Mouse (Mus musculus) lung, embryonic 16.5 days (tissue): ENCODE measurements around the gene Gm28230. TPM values are rescaled to one million over a fixed set of nuclear protein-coding genes. Genes with fewer than 3 reads are reported as not detected.

Experiments used
- ATAC-seq: fragments of 200-750 bp; cut with Nextera tagmentation; 2 replicates; pipeline ENCODE4 v1.8.0; 2017; ENCODE audit warnings: low read depth, mild to moderate bottlenecking, moderate library complexity
- H3K27ac ChIP-seq: fragments of 300-500 bp; sonication (generic); 2 replicates; pipeline ENCODE4 v1.5.1; 2014; ENCODE audit warnings: mild to moderate bottlenecking, control low read depth, low read length
- H3K27me3 ChIP-seq: fragments of 300-500 bp; sonication (generic); 2 replicates; pipeline ENCODE4 v1.6.1; 2014; ENCODE audit warnings: low read depth, low read length, mixed read lengths; ENCODE audit not compliant: control insufficient read depth, insufficient read depth
- H3K36me3 ChIP-seq: fragments of 300-500 bp; sonication (generic); 2 replicates; pipeline ENCODE4 v1.6.1; 2014; ENCODE audit warnings: low read length; ENCODE audit not compliant: control insufficient read depth, insufficient read depth
- H3K4me1 ChIP-seq: fragments of 300-500 bp; sonication (generic); replicated peaks from 2 replicates; pipeline ENCODE4 v1.6.1; 2014; ENCODE audit warnings: low read length, mixed read lengths; ENCODE audit not compliant: control insufficient read depth, insufficient read depth
- H3K4me2 ChIP-seq: fragments of 300-500 bp; sonication (generic); 2 replicates; pipeline ENCODE4 v1.6.1; 2014; ENCODE audit warnings: low read depth, low read length, control low read depth
- H3K4me3 ChIP-seq: fragments of 300-500 bp; sonication (generic); 2 replicates; pipeline ENCODE4 v1.5.1; 2014; ENCODE audit warnings: mild to moderate bottlenecking, low read length, control low read depth
- H3K9ac ChIP-seq: fragments of 300-500 bp; sonication (generic); 2 replicates; pipeline ENCODE4 v1.6.1; 2014; ENCODE audit warnings: low read length, control low read depth
- H3K9me3 ChIP-seq: fragments of 300-500 bp; sonication (generic); 2 replicates; pipeline ENCODE4 v1.6.1; 2016; ENCODE audit warnings: low read length; ENCODE audit not compliant: control insufficient read depth
- WGBS: fragments of 180-500 bp; shearing (Covaris S2); extraction: QIAGEN DNeasy Blood & Tissue Kit; methylation state at CpG from one replicate; pipeline ENCODE4 v1.1.7; 2014; 5-methylcytosine and 5-hydroxymethylcytosine counted together
- polyA plus RNA-seq: library from polyadenylated mRNA; unstranded; fragments of >200 nt; fragmentation: Nextera tagmentation; extraction: Ambion mirVana; gene quantifications from 2 replicates; pipeline ENCODE4 v1.2.1, GENCODE M21; 2015

The Gm28230 gene
- polyA plus RNA-seq, 1 experiment from 2014 or later, result not detected

DNA sequence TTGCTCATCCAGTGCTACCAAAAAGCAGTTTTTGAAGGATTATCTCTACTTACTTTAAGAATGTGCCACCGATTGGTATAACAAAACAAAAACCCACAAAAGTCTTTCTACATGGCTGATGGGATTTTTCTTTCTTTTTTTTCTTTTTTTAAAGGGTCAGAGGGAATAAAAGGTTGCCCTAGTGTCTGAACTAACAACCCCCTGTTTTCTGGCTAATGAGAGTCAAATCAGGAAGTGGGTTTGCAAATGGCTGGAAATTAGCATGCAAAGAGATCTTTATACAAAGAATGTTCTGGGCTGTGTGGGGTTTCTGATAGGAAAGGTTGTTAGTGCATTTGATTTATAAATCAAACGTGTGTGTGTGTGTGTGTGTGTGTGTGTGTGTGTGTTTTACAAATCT lies 6.1 kb upstream of the Gm28230 start:
- Histone ChIP-seq H3K9me3 (no peaks in the 10 kb centered on the region), H3K9ac (no peak overlapping the region), H3K4me2 (no peak overlapping the region), H3K27ac (no peak overlapping the region), H3K4me3 (no peak overlapping the region), H3K27me3 (peaks cover 96% of the 10 kb centered on the region), H3K4me1 (peaks cover 2% of the 10 kb centered on the region; the same call in 1 of the 2 replicates), H3K36me3 (no peaks in the 10 kb centered on the region)
- WGBS, result 16% methylated on average over 2 of the region's 2 CpGs
- ATAC-seq, result no peak

DNA sequence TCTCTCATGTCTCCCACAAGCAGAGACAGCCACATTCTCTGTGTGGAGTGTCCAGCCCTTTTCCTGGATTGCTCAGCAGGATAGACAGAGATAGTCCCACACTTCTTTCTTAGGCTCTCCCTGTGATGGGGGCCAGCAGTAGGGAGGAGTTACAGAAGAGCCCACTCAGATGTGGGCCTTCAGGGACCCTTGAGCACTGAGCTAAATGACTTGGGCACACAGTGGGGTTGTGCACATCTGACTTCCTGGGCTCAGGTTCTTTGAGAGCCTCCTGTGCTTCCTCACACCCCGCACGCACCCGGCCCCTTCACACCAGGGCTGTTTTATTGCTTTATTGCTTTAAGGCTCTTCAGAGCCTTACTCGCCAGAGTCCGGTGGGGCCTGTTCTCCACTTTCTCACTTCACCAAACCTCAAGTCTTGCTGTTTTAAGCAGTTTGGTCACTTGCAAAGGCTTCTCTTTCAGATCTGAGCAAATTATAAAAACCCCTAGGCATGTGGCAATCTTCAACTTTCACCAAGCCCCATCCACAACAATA lies 5.5 kb upstream of the Gm28230 start:
- no peak for ATAC-seq
- Histone ChIP-seq H3K36me3 (no peaks in the 10 kb centered on the region), H3K4me2 (no peak overlapping the region), H3K4me1 (no peaks in the 10 kb centered on the region; the same call in 1 of the 2 replicates), H3K9me3 (no peaks in the 10 kb centered on the region), H3K9ac (no peak overlapping the region), H3K27ac (no peak overlapping the region), H3K27me3 (peaks cover 96% of the 10 kb centered on the region), H3K4me3 (no peak overlapping the region)
- 9% methylated on average over 5 of the region's 5 CpGs for WGBS

- Histone ChIP-seq H3K9ac (no peak overlapping the region), H3K4me2 (no peak overlapping the region), H3K4me3 (no peak overlapping the region), H3K9me3 (no peaks in the 10 kb centered on the region), H3K27me3 (peaks cover 97% of the 10 kb centered on the region), H3K36me3 (no peaks in the 10 kb centered on the region), H3K27ac (no peak overlapping the region), H3K4me1 (no peaks in the 10 kb centered on the region)
- no peak for ATAC-seq
- WGBS, result 10% methylated on average over 6 of the region's 6 CpGs
Measured at GRCm38 (mm10) chr2:74721882-74722281, 4.6 kb upstream of the Gm28230 start.

DNA sequence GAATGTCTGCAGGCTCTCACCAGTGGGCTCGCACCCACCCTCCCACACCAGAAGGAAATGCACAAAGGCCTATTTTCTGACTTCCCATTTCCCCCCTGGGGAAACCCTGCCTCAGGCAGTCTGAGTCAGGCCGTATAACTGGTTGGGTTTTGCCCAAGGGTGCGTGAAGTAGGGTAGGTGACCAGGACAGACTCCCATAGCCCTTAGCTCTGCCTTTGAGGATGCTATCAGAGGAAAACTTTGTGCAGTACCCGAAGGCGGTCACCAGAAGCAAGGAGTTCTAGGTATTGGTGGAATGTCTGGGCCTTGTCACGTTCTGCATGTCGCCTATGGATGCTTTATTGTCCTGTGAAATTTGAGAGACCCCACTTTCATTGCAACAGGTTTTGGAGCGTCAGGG lies 3.6 kb upstream of the Gm28230 start:
- no peak overlapping the region for H3K27ac ChIP-seq
- H3K4me3 ChIP-seq, result no peak overlapping the region
- no peaks in the 10 kb centered on the region for H3K9me3 ChIP-seq
- peaks cover 97% of the 10 kb centered on the region for H3K27me3 ChIP-seq
- H3K4me1 ChIP-seq, result no peaks in the 10 kb centered on the region
- WGBS, result 9% methylated on average over 8 of the region's 8 CpGs
- H3K4me2 ChIP-seq, result no peak overlapping the region
- H3K36me3 ChIP-seq, result no peaks in the 10 kb centered on the region
- no peak overlapping the region for H3K9ac ChIP-seq
- ATAC-seq, result no peak

GRCm38 (mm10) chr2:74724244-74725015 lies 2.1 kb upstream of the Gm28230 start:
- WGBS, result 26% methylated on average over 7 of the region's 7 CpGs
- Histone ChIP-seq H3K4me1 (no peaks in the 10 kb centered on the region), H3K4me3 (no peak overlapping the region), H3K27me3 (peaks cover 100% of the 10 kb centered on the region), H3K4me2 (no peak overlapping the region), H3K9ac (no peak overlapping the region), H3K27ac (no peak overlapping the region), H3K9me3 (no peaks in the 10 kb centered on the region), H3K36me3 (no peaks in the 10 kb centered on the region)
- no peak for ATAC-seq

DNA sequence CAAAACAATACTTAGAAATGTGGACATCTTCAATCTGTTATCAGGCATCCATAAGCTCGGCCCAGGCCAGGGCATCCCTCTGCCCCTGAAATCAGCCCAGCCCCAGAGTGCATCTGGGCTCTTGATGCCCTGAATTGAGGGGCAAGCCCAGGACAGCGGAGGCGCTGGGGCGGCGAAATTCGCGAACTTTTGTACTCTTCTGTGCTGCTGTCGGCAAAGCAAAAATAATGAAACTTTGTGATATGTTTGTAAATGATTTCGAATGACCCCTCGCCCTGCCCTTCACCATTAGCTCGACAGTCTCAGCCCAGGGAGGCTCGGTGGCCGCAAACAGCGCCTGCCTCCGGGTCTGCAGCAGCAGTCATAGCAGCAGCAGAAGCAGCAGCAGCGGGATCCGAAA lies 1.4 kb upstream of the Gm28230 start:
- no peak overlapping the region for H3K9ac ChIP-seq
- WGBS, result 6% methylated on average over 17 of the region's 17 CpGs
- H3K4me1 ChIP-seq, result no peaks in the 10 kb centered on the region
- H3K27me3 ChIP-seq, result peaks cover 98% of the 10 kb centered on the region
- no peaks in the 10 kb centered on the region for H3K9me3 ChIP-seq
- ATAC-seq, result no peak
- no peak overlapping the region for H3K27ac ChIP-seq
- H3K4me3 ChIP-seq, result no peak overlapping the region
- H3K36me3 ChIP-seq, result no peaks in the 10 kb centered on the region
- H3K4me2 ChIP-seq, result no peak overlapping the region

GRCm38 (mm10) chr2:74726973-74727639 lies 578 bp downstream of the Gm28230 start:
- H3K4me1 ChIP-seq, result no peaks in the 10 kb centered on the region
- H3K27ac ChIP-seq, result no peak overlapping the region
- H3K4me3 ChIP-seq, result peak overlapping the region; percentile 24
- H3K4me2 ChIP-seq, result peak overlapping the region; percentile 26; the same call in 1 of the 2 replicates
- WGBS, result 2% methylated on average over 36 of the region's 43 CpGs
- no peak; the same call in 1 of the 2 replicates for ATAC-seq
- no peak overlapping the region for H3K9ac ChIP-seq
- H3K36me3 ChIP-seq, result no peaks in the 10 kb centered on the region
- no peaks in the 10 kb centered on the region for H3K9me3 ChIP-seq
- peaks cover 96% of the 10 kb centered on the region for H3K27me3 ChIP-seq

DNA sequence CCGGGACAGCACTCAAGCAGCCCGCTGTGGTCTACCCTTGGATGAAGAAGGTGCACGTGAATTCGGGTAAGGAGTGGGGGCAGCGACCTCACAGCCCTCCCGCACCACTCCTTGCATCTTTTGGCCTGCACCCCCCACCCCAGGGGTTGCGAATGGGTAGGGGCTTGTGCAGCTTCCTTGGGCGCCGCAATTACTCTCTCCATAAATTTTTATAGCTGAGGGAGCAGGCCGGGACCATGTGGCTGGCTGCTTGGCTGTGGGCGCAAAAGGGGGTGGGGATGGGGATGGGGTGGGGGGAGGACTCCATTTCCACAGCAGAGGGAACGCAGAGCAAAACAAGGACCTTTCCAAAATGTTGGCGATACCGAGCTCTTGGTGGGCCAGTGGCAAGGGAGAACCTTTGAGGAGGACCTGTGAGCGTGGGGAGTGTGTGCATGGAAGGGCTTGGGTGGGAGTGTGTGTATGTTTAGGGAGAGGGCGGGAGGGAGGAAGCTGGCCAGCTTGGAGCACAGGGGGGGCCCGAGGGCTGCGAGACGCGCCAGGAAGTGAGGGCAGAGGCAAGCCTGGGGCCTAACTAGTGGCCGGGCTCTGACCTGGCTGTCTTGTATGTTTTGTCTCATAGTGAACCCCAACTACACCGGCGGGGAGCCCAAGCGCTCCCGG lies 1.2 kb downstream of the Gm28230 start:
- Histone ChIP-seq H3K27ac (no peak overlapping the region), H3K4me3 (no peak overlapping the region), H3K36me3 (no peaks in the 10 kb centered on the region), H3K27me3 (peaks cover 96% of the 10 kb centered on the region), H3K9me3 (no peaks in the 10 kb centered on the region), H3K4me1 (no peaks in the 10 kb centered on the region), H3K4me2 (peak overlapping the region; percentile 26; the same call in 1 of the 2 replicates), H3K9ac (no peak overlapping the region)
- ATAC-seq, result no peak
- WGBS, result 2% methylated on average over 24 of the region's 25 CpGs

GRCm38 (mm10) chr2:74728303-74728680 lies 1.8 kb downstream of the Gm28230 start:
- WGBS, result 7% methylated on average over 13 of the region's 13 CpGs

More at GRCm38 (mm10) chr2:74728303-74728680, 1.8 kb downstream of the Gm28230 start:
- Histone ChIP-seq H3K9me3 (no peaks in the 10 kb centered on the region), H3K4me1 (no peaks in the 10 kb centered on the region), H3K36me3 (no peaks in the 10 kb centered on the region), H3K27ac (no peak overlapping the region), H3K9ac (no peak overlapping the region), H3K27me3 (peaks cover 96% of the 10 kb centered on the region), H3K4me3 (no peak overlapping the region), H3K4me2 (no peak overlapping the region)
- ATAC-seq, result no peak
